18 mouse cellular contexts compared by ENCODE assay signal in the genomic region with DNA sequence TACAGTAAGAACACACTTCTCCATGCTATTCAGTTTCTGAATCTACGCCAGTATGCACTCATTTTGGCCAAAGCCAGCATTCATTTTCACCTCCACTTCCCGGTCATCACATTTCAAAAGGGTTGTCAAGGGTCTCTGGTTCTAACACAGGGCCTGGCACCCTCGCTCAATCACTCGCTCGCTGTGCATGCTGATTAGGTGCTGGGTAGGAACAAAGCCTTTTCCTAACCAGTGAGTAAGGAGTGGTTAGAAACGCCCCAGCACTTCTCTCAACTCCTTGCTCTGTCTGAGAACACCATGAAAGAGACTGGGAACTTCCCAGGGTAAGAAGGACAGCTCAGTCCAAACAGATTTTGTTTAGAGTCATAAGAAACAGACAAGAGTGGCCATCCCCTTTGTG.
A peak's percentile ranks its signal among the peaks of the same experiment; 100 is the strongest.
DNase-seq lines count a peak whose midpoint lies in the region; ATAC-seq and TF ChIP-seq lines count a peak whose summit lies in the region.
"Had no signal": no experiment of that assay in that cellular context is flagged by ENCODE, and none has a peak within 500 bp of the region (broad histone marks: within the 10 kb centered on the region; RNA-seq: fewer than 3 reads in every experiment).

No protein-coding gene starts in this region.

- peak; percentile 71 for ATAC-seq in forebrain, embryonic 14.5 days
- ATAC-seq in forebrain, embryonic 12.5 days (ENCODE audit: low FRiP score): no peak
- no peak for ATAC-seq in heart, embryonic 12.5 days (ENCODE audit: insufficient number of reproducible peaks, low FRiP score)
- ATAC-seq: hindbrain, postnatal 0 days had no signal

- no peaks in the 10 kb centered on the region for H3K9me3 ChIP-seq in forebrain, embryonic 14.5 days (replicated peaks; ENCODE audit: control insufficient read depth, low read length)
- H3K9me3 ChIP-seq in forebrain, embryonic 12.5 days: no peaks in the 10 kb centered on the region
- no peaks in the 10 kb centered on the region for H3K9me3 ChIP-seq in heart, embryonic 12.5 days (replicated peaks)
- H3K9me3 ChIP-seq in ES-E14 (ENCODE audit: control insufficient read depth, insufficient read depth, low read depth, low read length): no peaks in the 10 kb centered on the region
- H3K9me3 ChIP-seq: embryonic facial prominence, embryonic 12.5 days; heart, embryonic 10.5 days; hindbrain, embryonic 13.5 days had no signal

- DNase-seq in forebrain, embryonic 14.5 days (ENCODE audit: low spot score): peak; percentile 37
- DNase-seq in heart, adult 8-10 months (ENCODE audit: low spot score): no peak
- DNase-seq in ES-E14 (ENCODE audit: low read depth, low spot score): peak; percentile 13
- DNase-seq in gastrocnemius, postnatal 25 days: no peak
- DNase-seq in lung, postnatal 36 days: no peak
- DNase-seq: adrenal gland, postnatal 10 days; cerebellum, adult 11-12 months; cerebellum, adult 9-10 months; cerebellum, postnatal 25 days; gastrocnemius, postnatal 10 days; kidney, adult 11 months; kidney, adult 9 months had no signal

- WGBS in forebrain, embryonic 14.5 days: 15% methylated on average over 6 of the region's 6 CpGs
- 26% methylated on average over 6 of the region's 6 CpGs for WGBS in forebrain, embryonic 12.5 days
- 33% methylated on average over 6 of the region's 6 CpGs for WGBS in heart, embryonic 12.5 days

- H3K9ac ChIP-seq in forebrain, embryonic 14.5 days (ENCODE audit: low read length): no peak overlapping the region
- no peak overlapping the region for H3K9ac ChIP-seq in forebrain, embryonic 12.5 days
- no peak overlapping the region for H3K9ac ChIP-seq in heart, embryonic 12.5 days
- H3K9ac ChIP-seq in ES-E14 (ENCODE audit: insufficient read depth, low read depth, low read length, poor library complexity, severe bottlenecking): no peak overlapping the region
- H3K9ac ChIP-seq: embryonic facial prominence, embryonic 12.5 days; hindbrain, embryonic 13.5 days had no signal

- in situ Hi-C loops in ES-E14 (cut with MboI; ENCODE audit: low sequenced_read_pairs in 2 of 2, unreplicated experiment in 2 of 2): loop anchor here (25.0 kb wide), 3 partner anchors 387 to 863 kb away; partner anchors contain the start of genes Dlx5 (in 1 of the 2) and Dlx6 (in 1 of the 2)

- H3K4me2 ChIP-seq in forebrain, embryonic 14.5 days (ENCODE audit: low read length): no peak overlapping the region
- no peak overlapping the region for H3K4me2 ChIP-seq in forebrain, embryonic 12.5 days
- H3K4me2 ChIP-seq in heart, embryonic 12.5 days: no peak overlapping the region
- H3K4me2 ChIP-seq: embryonic facial prominence, embryonic 12.5 days; hindbrain, embryonic 13.5 days had no signal

- H3K4me3 ChIP-seq in forebrain, embryonic 14.5 days (ENCODE audit: low read depth, low read length): no peak overlapping the region
- H3K4me3 ChIP-seq in forebrain, embryonic 12.5 days (replicated peaks): no peak overlapping the region
- no peak overlapping the region for H3K4me3 ChIP-seq in heart, embryonic 12.5 days
- no peak overlapping the region for H3K4me3 ChIP-seq in ES-E14 (ENCODE audit: insufficient read depth in 1 of 2, low read depth in 1 of 2, low read length in 2 of 2, poor library complexity in 1 of 2, severe bottlenecking in 1 of 2)
- H3K4me3 ChIP-seq: embryonic facial prominence, embryonic 12.5 days; heart, embryonic 10.5 days; hindbrain, embryonic 13.5 days had no signal

- H3K27ac ChIP-seq in forebrain, embryonic 14.5 days (ENCODE audit: low read depth, low read length): no peak overlapping the region
- H3K27ac ChIP-seq in forebrain, embryonic 12.5 days: no peak overlapping the region
- peak overlapping the region; percentile 51 for H3K27ac ChIP-seq in heart, embryonic 12.5 days (ENCODE audit: poor library complexity, severe bottlenecking)
- no peak overlapping the region for H3K27ac ChIP-seq in ES-E14 (ENCODE audit: insufficient read depth, low read depth, low read length, poor library complexity, severe bottlenecking)
- H3K27ac ChIP-seq: embryonic facial prominence, embryonic 12.5 days; heart, embryonic 10.5 days; hindbrain, embryonic 13.5 days; hindbrain, postnatal 0 days had no signal

- no peaks in the 10 kb centered on the region; the same call in 1 of the 2 replicates for H3K4me1 ChIP-seq in forebrain, embryonic 14.5 days (ENCODE audit: control insufficient read depth, insufficient read depth, low read length)
- H3K4me1 ChIP-seq in forebrain, embryonic 12.5 days: no peaks in the 10 kb centered on the region
- H3K4me1 ChIP-seq in heart, embryonic 12.5 days (replicated peaks): no peaks in the 10 kb centered on the region; the same call in 1 of the 2 replicates
- no peaks in the 10 kb centered on the region for H3K4me1 ChIP-seq in ES-E14 (ENCODE audit: control insufficient read depth in 2 of 2, insufficient read depth in 2 of 2, low read length in 2 of 2, poor library complexity in 1 of 2)
- H3K4me1 ChIP-seq: heart, embryonic 10.5 days; hindbrain, embryonic 13.5 days had no signal

- H3K27me3 ChIP-seq in forebrain, embryonic 14.5 days (replicated peaks; ENCODE audit: control insufficient read depth, insufficient read depth, low read length): no peaks in the 10 kb centered on the region
- no peaks in the 10 kb centered on the region for H3K27me3 ChIP-seq in forebrain, embryonic 12.5 days
- no peaks in the 10 kb centered on the region for H3K27me3 ChIP-seq in heart, embryonic 12.5 days (replicated peaks)
- H3K27me3 ChIP-seq: hindbrain, embryonic 13.5 days had no signal

- no peaks in the 10 kb centered on the region for H3K36me3 ChIP-seq in forebrain, embryonic 14.5 days (ENCODE audit: control insufficient read depth, insufficient read depth, low read length)
- H3K36me3 ChIP-seq in forebrain, embryonic 12.5 days (replicated peaks): no peaks in the 10 kb centered on the region
- no peaks in the 10 kb centered on the region for H3K36me3 ChIP-seq in heart, embryonic 12.5 days
- no peaks in the 10 kb centered on the region for H3K36me3 ChIP-seq in ES-E14 (ENCODE audit: control insufficient read depth, insufficient read depth, low read length, poor library complexity, severe bottlenecking)
- H3K36me3 ChIP-seq: embryonic facial prominence, embryonic 12.5 days; heart, embryonic 10.5 days; hindbrain, embryonic 13.5 days had no signal

TF ChIP-seq in ES-E14, 5 proteins besides CTCF, POLR2A, EP300 and RAD21:
- TF ChIP-seq ZNF384 (IDR thresholded peaks at IDR 0.05; ENCODE audit: low read depth, low read length) (no peak), ZC3H11A (IDR thresholded peaks at IDR 0.05; ENCODE audit: borderline replicate concordance, low read depth, low read length) (no peak), HCFC1 (IDR thresholded peaks at IDR 0.05; ENCODE audit: borderline replicate concordance, insufficient read depth, low read length) (no peak), CHD2 (IDR thresholded peaks at IDR 0.05; ENCODE audit: low read depth, low read length) (no peak), MAFK (IDR thresholded peaks at IDR 0.05; ENCODE audit: insufficient read depth, low read depth, low read length) (no peak)

Comparison
In these comparisons a context has a peak if more than half of its experiments do, and no peak if none do; other contexts are left out.
1. DNase-seq: peak in forebrain, embryonic 14.5 days (single experiment) and ES-E14 (single experiment); none in heart, adult 8-10 months (single experiment), gastrocnemius, postnatal 25 days (single experiment) and lung, postnatal 36 days (single experiment).